Mouse (Mus musculus) c-Kit-negative CD71-positive TER-119-positive erythroid progenitor cells, embryonic 14.5 days (primary cell): ENCODE measurements around the gene Dmac2.
"Not testable (repeated sequence)": the region's sequence is repeated elsewhere in the genome, so short reads cannot be mapped to it uniquely, and the experiment has no call there.

Experiments
- DNase-seq: peaks from one replicate; pipeline ENCODE4 v3.0.0-alpha.2; 2013; ENCODE audit warnings: low read depth, low spot score

The Dmac2 gene

DNA sequence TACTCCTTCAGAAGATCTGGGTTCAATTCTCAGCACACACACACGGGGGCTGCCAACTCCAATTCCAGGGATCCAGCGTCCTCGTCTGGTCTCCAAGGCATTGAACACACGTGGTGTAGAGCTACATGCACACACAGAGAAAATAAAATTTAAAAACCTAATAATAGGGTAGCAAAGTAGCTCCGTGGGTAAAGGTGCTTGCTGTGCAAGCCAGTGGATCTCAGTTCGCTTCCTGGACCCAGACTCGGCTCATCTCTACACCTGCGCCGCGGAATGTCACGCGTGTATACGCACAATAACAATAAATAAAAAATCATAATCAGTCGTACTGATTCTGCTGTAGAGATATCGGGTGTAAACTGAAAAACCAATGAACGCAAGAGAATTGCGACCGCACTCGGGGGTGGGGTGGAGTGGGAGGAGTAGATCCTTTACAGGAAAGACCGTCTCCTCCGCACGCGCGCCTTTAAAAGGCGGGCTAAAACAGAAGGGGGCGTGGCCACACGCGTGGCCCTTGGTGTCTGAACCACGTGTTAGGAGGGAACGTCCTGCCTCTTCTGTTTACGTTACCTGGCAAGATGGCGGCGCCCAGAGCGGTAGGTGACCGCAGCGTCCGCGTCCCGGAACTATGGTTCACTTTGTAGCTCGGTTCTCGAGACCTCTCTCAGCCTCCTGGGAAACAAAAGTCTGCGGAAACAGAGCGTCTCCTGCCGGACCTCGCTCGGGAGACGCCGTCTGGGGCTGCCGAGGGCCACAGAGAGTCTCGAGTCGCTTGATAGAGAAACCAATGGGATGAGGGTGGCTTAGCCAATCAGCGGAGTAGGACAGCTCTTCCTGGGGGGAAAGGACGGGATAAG, at the start of gene Dmac2:
TSS of gene Dmac2 (plus strand) at position 550 of the 857 bp plus-strand sequence.
- DNase-seq = peak; percentile 72

GRCm38 (mm10) chr7:25573806-25574205, 45.4 kb upstream of the Dmac2 start:
- not testable (repeated sequence) for DNase-seq

GRCm38 (mm10) chr7:25575105-25575504, 44.1 kb upstream of the Dmac2 start:
- no peak for DNase-seq

GRCm38 (mm10) chr7:25575870-25576269, 43.3 kb upstream of the Dmac2 start:
- DNase-seq = no peak

- not testable (repeated sequence) for DNase-seq
Measured at GRCm38 (mm10) chr7:25576308-25576707, 42.9 kb upstream of the Dmac2 start.

DNA sequence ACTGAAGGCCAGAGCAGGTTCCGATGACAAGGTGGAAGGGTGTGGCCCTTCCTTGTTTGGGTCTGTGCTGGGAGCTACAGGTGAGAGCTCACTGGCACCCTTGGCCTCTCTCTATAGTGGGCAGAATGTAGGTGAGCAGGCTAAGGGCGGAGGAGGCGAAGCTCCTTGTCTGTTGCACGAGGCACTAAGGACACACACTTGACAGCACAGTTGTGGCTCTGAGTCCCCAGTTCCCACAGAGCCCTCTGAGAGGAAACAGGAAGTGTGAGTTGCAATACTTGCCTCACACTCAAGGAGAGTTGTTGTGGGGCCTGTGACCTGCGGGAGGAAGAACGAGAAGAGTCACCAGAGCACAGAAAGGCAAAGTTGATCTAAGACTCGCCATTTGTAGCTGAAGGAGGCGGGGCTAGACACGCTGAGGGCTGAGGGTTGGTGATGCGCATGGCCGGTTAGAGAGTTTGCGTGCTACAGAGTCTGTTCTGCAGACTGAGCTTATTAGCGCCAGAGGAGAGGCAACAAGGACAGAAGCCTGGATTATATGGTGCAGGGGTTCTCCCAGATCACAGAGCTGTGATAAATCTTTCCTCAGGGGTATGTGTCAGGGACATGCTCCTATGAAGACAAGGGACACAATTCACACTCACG, 42.3 kb upstream of the Dmac2 start:
- not testable (repeated sequence) for DNase-seq

DNA sequence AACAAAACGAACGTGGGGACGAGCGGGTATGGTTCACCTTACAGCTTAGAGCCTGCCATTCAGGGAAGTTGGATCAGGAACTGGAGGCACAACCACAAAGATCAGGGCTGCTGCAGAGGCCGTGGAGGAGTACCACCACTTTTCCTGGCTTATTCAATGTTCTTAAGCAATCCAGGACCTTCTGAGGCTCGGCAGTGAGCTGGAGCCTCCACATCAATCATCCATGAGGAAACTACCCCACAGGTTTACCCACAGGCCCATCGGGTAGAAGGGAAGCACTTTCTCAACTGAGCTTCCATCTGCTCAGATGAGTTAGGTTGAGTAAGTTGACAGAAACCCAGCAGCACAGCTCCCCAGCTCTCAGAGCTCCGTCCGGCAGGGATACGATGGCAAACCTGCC, 39.8 kb upstream of the Dmac2 start:
- DNase-seq = no peak

DNA sequence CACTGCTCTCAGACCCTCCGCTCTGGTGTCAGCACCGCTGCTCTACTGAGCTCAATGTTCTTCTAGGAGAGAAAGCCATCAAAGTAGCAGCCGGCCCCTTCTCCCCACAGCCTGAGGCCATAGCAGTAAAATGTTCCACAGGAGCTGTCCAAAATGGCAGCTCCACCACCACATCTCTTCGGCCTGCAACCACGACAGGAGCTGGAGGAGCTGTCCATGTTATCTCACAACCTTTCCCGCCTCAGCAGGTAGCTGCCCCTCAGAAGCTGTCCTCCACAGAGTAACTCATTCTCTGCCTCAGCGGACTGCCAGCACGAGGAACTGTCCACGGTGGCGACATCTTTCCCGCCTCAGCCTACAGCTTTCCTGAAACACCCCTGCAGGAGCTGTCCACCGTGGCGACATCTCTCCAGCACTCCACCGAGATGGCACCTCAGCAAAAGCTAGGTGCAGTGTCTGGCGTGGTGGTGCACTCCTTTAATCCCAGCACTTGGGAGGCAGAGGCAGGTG, 36.9 kb upstream of the Dmac2 start:
- no peak for DNase-seq

DNA sequence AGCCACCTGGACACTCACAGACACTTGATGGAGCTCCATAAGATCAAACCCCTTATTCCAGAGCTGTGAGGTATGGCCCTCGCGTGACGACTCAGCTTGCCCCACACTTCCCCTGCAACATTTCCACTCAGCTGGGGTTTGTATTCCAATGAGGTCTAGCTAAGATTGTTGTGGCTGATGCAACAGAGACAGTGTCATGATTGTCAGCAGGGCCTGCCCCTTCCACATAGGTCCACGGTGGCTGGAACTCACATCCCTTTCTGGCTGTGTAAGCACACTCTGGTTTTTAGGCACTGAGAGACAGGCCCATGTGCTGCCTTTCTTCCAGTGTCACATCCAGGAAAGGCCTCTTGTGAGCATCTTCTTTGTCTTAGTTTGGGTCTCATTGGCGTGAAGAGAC, 34.6 kb upstream of the Dmac2 start:
- no peak for DNase-seq

DNA sequence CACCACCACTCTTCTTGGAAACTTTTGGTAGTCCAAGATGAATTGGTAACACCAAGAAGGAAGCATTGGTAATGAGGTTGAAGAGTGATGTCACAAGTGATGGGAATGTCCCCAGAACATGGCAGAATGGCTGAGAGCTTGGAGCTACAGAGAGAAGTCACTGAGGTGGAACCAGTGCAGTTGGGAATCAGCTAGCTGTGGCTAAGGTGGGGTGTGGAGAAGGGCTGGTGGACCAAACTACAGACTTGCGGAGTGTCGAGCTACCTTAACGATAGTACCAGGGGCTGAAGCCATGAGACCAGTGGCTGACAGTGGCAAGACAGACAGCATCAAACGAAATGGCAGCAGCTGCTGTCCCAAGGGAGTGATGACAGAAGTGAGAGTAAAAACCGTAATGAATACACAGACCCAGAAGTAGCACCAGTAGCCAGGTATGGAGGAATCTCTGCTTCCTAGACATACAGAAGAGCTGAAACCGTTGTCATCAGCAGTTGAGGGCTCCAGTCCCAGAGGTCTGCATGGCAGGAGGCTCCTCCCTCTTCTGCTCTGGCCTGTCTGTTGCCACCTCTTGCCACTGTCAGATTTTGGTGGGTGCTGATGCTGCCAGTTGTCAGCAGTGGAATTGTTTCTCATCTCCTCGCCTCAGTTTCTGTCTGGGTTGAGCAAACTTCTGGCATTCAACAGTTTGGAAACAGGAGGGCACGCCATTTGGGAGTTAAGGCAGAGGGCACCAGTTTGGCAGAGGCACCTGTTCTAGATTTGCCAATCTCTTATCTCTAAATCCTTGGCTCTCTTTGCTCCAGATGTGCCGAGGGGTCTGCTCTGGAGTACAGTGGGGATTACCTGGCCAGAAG, 33.6 kb upstream of the Dmac2 start:
- DNase-seq = no peak

DNA sequence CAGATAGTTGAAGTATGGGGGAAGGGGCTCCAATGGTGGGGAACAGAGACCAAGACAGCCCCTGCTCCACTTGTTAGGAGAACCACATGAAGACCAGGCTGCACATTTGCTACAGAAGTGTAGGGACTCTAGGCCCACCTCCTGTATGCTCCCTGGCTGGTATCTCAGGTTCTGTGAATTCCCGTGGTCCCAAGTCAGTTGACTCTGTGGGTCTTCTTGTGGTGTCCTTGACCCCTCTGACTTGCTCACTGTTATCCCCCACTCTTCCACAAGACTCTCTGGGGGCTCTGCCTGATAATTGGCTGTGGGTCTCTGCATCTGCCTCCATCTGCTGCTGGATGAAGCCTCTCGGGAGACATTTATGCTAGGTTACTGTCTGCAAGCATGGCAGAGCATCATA, 28.0 kb upstream of the Dmac2 start:
- DNase-seq = no peak

DNA sequence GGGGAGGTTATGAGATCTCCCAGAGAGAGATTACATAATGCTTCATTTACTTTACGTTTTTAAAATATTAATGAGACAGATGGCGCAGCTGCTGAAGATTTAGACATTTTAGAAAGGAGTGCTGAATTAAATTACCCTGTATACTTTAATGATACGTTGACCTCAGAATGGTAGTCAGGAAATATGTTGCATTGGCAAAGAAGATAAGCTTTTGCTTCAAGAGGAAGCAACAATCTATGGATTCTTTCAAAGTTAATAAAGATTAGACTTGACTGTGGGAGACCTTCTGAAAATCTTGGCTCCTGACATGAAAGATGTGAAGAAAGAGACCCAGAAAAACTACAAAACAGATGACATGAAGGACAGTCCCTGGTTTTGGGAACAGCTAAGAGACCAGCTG, 25.4 kb upstream of the Dmac2 start:
- DNase-seq = no peak

- DNase-seq = peak; percentile 54
Measured at GRCm38 (mm10) chr7:25599663-25600062, 19.6 kb upstream of the Dmac2 start.

DNA sequence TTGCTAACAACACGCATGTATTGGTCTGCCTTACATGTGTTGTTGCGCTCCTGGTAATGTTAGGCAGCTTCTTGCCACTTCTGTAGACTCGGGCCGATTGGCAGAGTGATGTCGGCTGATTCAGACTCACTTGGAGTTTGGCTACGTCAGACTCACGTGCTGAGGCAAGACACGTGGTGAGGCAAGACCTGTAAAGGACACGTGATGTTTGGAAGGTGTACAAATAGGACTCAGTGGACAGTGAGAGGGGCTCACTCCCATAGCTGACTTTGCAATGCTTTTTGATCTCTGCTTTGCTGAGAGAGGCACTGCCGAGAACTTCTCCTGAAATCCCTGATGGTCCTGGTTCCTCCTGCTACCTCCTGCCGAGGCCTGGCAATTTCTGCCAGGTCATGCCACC, 18.5 kb upstream of the Dmac2 start:
- DNase-seq = no peak

GRCm38 (mm10) chr7:25601346-25601745, 17.9 kb upstream of the Dmac2 start:
- no peak for DNase-seq

DNA sequence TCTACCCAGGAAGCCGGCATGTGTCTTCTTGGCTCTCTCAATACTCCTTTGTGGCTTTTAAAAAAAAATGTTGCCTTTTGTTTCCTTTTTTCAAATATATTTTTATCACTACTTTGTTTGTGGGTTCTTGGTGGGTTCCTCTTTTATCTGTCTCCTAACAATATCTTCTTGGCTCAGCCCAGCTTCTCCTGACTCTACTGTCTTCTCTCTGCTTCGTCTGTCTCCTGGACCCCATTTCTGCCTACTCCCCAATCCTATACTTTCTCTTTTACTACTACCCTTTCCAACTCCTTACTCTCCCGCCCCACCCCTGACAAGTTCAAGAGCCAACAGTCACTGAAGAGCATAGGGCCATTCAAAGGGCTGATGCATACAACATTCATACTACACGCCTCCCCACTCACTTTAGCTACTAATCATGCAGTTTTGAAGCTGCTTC, 12.6 kb upstream of the Dmac2 start:
- no peak for DNase-seq

GRCm38 (mm10) chr7:25607196-25607595, 12.0 kb upstream of the Dmac2 start:
- no peak for DNase-seq

DNA sequence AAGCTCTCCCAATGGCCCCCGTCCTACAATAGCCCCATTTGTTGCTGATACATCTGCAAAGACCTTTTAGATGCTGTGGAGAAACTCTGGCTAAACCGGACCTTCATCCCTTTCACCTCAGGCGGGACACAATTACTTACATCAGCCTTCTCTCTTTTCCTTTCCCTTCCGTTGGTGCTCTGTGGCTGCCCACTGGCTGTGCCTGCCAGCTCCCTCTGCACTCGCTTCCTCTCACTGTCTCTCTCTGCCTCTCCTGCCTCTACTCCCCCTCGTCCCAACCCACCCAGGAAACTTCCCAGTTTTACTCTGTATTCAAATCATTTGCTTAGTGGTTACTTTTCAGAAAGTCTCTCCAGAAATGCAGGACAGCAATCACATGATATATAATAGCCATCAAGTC, 9.2 kb upstream of the Dmac2 start:
- no peak for DNase-seq

- no peak for DNase-seq
Measured at GRCm38 (mm10) chr7:25611501-25611900, 7.7 kb upstream of the Dmac2 start.

GRCm38 (mm10) chr7:25614086-25614485, 5.1 kb upstream of the Dmac2 start:
- DNase-seq = no peak

- no peak for DNase-seq
Measured at GRCm38 (mm10) chr7:25614831-25615705, 4.1 kb upstream of the Dmac2 start.
